Mouse (Mus musculus) C2C12 (cell line): ENCODE results near the gene Pla2g5. TPM values are rescaled to one million over a fixed set of nuclear protein-coding genes. Genes with fewer than 3 reads are reported as not detected.

Experiments used
- H3K27me3 ChIP-seq: one replicate; pipeline ENCODE4 v1.6.1; 2011; ENCODE audit not compliant: control insufficient read depth, insufficient read depth, insufficient read length
- H3K36me3 ChIP-seq: one replicate; pipeline ENCODE4 v1.6.1; 2011; ENCODE audit not compliant: control insufficient read depth, insufficient read depth
- H3K4me3 ChIP-seq: one replicate; pipeline ENCODE4 v1.5.1; 2011; ENCODE audit warnings: mild to moderate bottlenecking, control low read depth; ENCODE audit not compliant: poor library complexity, insufficient read depth, severe bottlenecking
- H3K79me2 ChIP-seq: one replicate; pipeline ENCODE4 v1.6.1; 2011; ENCODE audit not compliant: control insufficient read depth, insufficient read depth
- H3K79me3 ChIP-seq: one replicate; pipeline ENCODE4 v1.6.1; 2011; ENCODE audit warnings: low read depth, control low read depth
- H3ac ChIP-seq: one replicate; pipeline ENCODE3; 2011; ENCODE audit warnings: low read depth; ENCODE audit not compliant: control insufficient read depth, insufficient read length
- CEBPB ChIP-seq: IDR thresholded peaks from one replicate; pipeline ENCODE4 v1.6.1; 2011; ENCODE audit warnings: low read depth, mild to moderate bottlenecking, control low read depth, moderate library complexity
- CTCF ChIP-seq: IDR thresholded peaks from one replicate; pipeline ENCODE4 v1.5.1; 2011; ENCODE audit not compliant: control insufficient read depth, insufficient read depth, insufficient read length
- FOSL1 ChIP-seq: IDR thresholded peaks from one replicate; pipeline ENCODE4 v1.8.0; 2011; ENCODE audit warnings: mild to moderate bottlenecking, low read length; ENCODE audit not compliant: poor library complexity, insufficient read depth, severe bottlenecking
- MAX ChIP-seq: IDR thresholded peaks from one replicate; pipeline ENCODE4 v1.6.1; 2011; ENCODE audit warnings: mild to moderate bottlenecking, control low read depth
- MYOD1 ChIP-seq: IDR thresholded peaks from one replicate; pipeline ENCODE4 v1.6.1; 2011; ENCODE audit warnings: low read depth; ENCODE audit not compliant: control insufficient read depth, insufficient read length
- MYOG ChIP-seq: IDR thresholded peaks from one replicate; pipeline ENCODE4 v1.6.1; 2011; ENCODE audit not compliant: control insufficient read depth, insufficient read length; ENCODE audit errors: extremely low read depth
- USF1 ChIP-seq: IDR thresholded peaks from one replicate; pipeline ENCODE4 v1.6.1; 2011; ENCODE audit warnings: low read depth, mild to moderate bottlenecking, control low read depth, moderate library complexity
- polyA plus RNA-seq: library from polyadenylated mRNA; unstranded; fragments of >200 nt; fragmentation: generic; extraction: Trizol; gene quantifications from one replicate; pipeline ENCODE4 v1.2.1, GENCODE M21; 2012; ENCODE audit warnings: missing spikeins

The Pla2g5 gene
- polyA plus RNA-seq, 1 experiment = 0.06 TPM

DNA sequence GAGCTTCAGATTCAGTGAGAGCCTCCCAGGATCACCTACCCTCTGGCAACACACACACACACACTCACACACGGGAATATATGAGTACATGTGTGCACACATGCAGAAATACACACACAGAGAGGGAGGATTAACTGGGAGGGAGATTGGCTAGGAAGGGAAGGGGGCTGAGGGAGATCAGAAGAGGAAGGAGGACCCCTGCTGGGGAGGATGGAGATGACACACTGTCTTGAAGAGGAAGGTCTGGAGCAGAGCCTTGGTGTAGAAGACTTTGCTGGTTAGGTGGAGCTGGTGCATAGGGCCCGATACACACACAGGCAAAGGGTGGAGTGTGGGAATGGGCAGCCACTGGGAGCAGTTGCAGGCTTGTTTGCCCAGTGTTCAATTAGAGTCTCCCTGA lies 70.0 kb downstream of the Pla2g5 start:
- Histone ChIP-seq H3K27me3 (peaks cover 19% of the 10 kb centered on the region), H3K79me3 (no peaks in the 10 kb centered on the region), H3ac (no peak overlapping the region), H3K79me2 (no peaks in the 10 kb centered on the region), H3K4me3 (no peak overlapping the region), H3K36me3 (no peaks in the 10 kb centered on the region)
- TF ChIP-seq MYOG (no peak), CTCF (no peak), CEBPB (no peak), MAX (no peak), MYOD1 (no peak), USF1 (no peak), FOSL1 (no peak)

DNA sequence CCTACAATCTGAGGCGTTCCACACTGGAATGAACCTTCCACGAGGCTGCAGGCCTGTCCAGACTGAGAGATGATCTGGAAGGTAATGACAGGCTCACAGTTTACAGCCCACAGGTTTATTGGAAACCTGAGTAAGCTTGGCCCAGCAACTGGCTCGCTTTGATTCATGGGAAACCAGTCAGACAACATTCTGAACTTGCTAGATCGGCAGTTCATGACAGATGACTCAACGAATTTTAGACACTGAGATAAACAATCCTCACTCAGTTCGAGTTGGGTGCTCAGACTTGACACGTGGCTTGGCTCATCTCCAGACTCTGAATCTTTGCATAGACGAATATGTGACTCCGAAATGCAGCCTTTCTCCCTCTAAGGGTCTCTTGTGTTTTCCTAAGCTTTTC lies 70.7 kb downstream of the Pla2g5 start:
- TF ChIP-seq MYOG = no peak
- TF ChIP-seq USF1 = no peak
- no peak for TF ChIP-seq FOSL1
- TF ChIP-seq CEBPB = no peak
- TF ChIP-seq MAX = no peak
- TF ChIP-seq CTCF = no peak
- no peak for TF ChIP-seq MYOD1
- no peaks in the 10 kb centered on the region for H3K79me2 ChIP-seq

DNA sequence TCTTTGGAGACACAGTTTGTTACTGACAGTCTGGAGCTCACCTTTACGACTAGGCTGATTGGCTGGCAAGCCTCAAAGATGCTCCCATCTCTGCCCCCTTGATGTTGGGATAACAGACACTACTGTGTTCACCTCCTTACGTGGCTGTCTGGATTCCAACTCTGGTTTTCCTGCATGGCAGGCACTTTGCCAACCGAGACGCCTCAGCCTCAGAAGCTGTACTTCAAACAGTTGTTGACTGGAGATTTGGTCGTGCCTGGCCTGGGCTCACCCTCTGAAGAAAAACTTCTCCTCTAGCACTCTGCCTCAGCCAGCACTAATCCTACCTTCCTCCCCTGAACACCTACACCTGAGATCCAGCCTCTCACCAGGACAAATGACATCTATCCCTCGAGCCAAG lies 71.8 kb downstream of the Pla2g5 start:
- no peaks in the 10 kb centered on the region for H3K79me3 ChIP-seq
- H3K36me3 ChIP-seq = no peaks in the 10 kb centered on the region
- no peaks in the 10 kb centered on the region for H3K79me2 ChIP-seq
- peaks cover 11% of the 10 kb centered on the region for H3K27me3 ChIP-seq
- H3ac ChIP-seq = no peak overlapping the region
- TF ChIP-seq FOSL1 (no peak), MYOG (no peak), CTCF (no peak), USF1 (no peak), CEBPB (no peak)
- H3K4me3 ChIP-seq = no peak overlapping the region

More for the DNA sequence above, 70.7 kb downstream of the Pla2g5 start:
- Histone ChIP-seq H3ac (no peak overlapping the region), H3K4me3 (no peak overlapping the region), H3K27me3 (peaks cover 17% of the 10 kb centered on the region), H3K36me3 (no peaks in the 10 kb centered on the region), H3K79me3 (no peaks in the 10 kb centered on the region)

DNA sequence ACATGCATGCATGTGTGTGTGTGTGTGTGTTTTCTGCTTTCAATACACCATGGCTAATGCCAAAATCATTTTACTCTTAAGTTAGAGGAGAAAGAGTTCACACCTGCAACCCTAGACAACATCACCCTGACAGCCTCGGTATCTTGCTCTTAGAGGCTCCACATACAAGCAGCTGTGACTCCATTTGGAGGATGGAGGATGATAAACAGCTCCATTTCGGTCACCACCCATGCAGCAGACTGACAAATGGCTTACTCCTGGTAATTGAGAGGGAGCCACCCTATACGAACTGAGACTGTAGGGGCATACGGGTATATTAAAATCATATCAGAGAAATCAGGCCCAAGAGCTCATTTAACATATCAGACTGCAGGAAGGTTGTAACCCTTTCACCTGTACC lies 74.9 kb downstream of the Pla2g5 start:
- Histone ChIP-seq H3ac (no peak overlapping the region), H3K79me2 (no peaks in the 10 kb centered on the region)
- TF ChIP-seq CTCF (no peak), USF1 (no peak), MAX (no peak), FOSL1 (no peak), MYOG (no peak), CEBPB (no peak), MYOD1 (no peak)

DNA sequence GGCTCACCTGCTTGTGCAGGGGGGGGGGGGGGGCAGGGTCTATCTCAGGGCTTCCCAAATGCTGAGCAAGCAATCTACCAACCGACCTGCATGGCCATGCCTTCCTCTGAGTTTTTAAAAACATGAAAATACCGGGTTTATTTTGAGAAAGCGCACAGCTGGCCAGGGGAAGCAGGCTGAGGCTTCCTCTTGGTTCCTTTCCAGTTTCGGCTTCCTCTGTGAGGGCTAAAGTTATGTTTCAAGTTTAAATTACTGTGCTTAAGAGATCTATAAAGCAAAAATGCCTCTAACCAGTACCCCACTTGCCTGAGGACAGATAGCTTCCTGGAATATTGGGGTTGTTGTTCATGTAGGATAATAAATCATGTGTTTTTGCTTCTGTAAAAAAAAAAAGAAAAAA lies 77.1 kb downstream of the Pla2g5 start:
- Histone ChIP-seq H3K4me3 (no peak overlapping the region), H3ac (no peak overlapping the region), H3K79me3 (no peaks in the 10 kb centered on the region), H3K79me2 (no peaks in the 10 kb centered on the region), H3K36me3 (no peaks in the 10 kb centered on the region), H3K27me3 (no peaks in the 10 kb centered on the region)
- TF ChIP-seq MAX (no peak), FOSL1 (no peak), MYOG (no peak), MYOD1 (no peak), USF1 (no peak), CEBPB (no peak), CTCF (no peak)

More for the DNA sequence above, 74.9 kb downstream of the Pla2g5 start:
- H3K79me3 ChIP-seq = no peaks in the 10 kb centered on the region
- no peak overlapping the region for H3K4me3 ChIP-seq
- H3K36me3 ChIP-seq = no peaks in the 10 kb centered on the region
- H3K27me3 ChIP-seq = peaks cover 6% of the 10 kb centered on the region

- Histone ChIP-seq H3K4me3 (no peak overlapping the region), H3K36me3 (no peaks in the 10 kb centered on the region), H3K79me3 (no peaks in the 10 kb centered on the region), H3K27me3 (peaks cover 1% of the 10 kb centered on the region), H3ac (no peak overlapping the region), H3K79me2 (no peaks in the 10 kb centered on the region)
- no peak for TF ChIP-seq MAX
- no peak for TF ChIP-seq MYOG
- TF ChIP-seq CEBPB = no peak
- no peak for TF ChIP-seq FOSL1
- TF ChIP-seq CTCF = no peak
Measured at GRCm38 (mm10) chr4:138785721-138786120, 77.6 kb downstream of the Pla2g5 start.
